Mouse (Mus musculus) left cerebral cortex, adult 8-10 months (tissue): ENCODE measurements around the gene Gpsm2. TPM values are rescaled to one million over a fixed set of nuclear protein-coding genes. Genes with fewer than 3 reads are reported as not detected.
"Not testable (repeated sequence)": the region's sequence is repeated elsewhere in the genome, so short reads cannot be mapped to it uniquely, and the experiment has no call there.

Experiments used
- DNase-seq, 2 experiments: peaks; one replicate each; pipeline ENCODE4 v3.0.0; 2022; ENCODE audit warnings: low spot score in 2 of 2
- total RNA-seq, 4 experiments: library from RNA; stranded (reverse); gene quantifications; 2 replicates each; pipeline ENCODE4 v1.2.4; 2022

Gene Gpsm2
- total RNA-seq, 4 experiments from 2014 or later = 10.5 to 14.6 (median 10.7) TPM

DNA sequence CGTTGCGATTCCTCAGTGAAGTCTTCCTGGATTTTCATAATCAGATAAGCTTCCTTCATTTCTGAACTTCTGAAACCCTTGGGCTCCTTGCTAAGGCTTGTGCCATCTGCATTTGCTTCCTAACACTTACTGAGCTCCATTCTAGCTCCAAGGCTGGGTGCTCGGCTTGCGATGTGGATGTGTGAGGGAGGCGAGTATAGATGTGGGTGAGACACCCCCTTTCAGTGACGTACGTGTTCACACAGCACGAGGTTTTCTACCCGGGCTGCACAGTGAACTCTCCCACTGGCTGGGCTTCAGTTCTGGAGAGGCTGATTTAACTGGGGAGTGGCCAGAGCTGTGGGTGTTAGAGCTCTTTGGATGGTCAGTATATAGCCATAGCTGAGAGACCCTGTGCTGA lies 63.5 kb downstream of the Gpsm2 start:
- no peak for DNase-seq

DNA sequence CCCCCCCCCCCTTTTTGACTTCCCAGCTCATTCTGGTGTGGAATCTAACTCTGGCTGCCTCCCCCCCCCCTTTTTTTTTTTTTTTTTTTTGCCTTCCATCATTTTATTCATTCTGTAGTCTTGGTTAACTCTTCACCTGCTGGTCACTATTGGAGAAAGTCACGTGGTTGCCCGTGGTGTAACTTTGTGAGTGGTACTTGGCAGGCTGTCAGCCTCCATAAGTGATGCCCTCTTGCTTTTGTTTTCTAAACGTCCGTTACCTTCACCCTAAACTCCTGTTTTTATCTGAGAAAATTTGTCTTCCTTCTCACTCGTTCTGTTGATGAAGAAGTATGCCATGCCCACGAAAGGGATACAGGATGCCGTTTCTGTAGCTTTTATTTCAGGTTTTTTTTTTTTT lies 66.6 kb downstream of the Gpsm2 start:
- no peak for DNase-seq

DNA sequence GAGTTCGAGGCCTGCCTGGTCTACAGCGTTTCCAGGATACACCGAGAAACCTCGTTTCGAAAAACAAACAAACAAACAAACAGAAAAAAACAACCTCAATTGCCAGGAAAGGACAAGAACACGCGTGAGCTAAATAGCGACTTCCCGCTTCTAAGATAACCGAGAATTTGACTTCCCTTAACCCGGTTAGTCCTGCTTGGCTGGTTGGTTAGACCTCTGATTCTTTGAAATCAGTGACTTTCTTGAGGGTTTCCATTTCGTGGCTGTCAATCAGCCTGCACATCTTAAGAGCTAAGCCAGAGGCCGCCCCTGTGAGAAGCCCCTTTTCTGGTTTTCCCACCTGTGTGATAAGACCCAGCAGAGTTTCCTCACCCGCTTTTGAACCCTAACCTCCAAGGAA lies 67.5 kb downstream of the Gpsm2 start:
- DNase-seq = no peak

DNA sequence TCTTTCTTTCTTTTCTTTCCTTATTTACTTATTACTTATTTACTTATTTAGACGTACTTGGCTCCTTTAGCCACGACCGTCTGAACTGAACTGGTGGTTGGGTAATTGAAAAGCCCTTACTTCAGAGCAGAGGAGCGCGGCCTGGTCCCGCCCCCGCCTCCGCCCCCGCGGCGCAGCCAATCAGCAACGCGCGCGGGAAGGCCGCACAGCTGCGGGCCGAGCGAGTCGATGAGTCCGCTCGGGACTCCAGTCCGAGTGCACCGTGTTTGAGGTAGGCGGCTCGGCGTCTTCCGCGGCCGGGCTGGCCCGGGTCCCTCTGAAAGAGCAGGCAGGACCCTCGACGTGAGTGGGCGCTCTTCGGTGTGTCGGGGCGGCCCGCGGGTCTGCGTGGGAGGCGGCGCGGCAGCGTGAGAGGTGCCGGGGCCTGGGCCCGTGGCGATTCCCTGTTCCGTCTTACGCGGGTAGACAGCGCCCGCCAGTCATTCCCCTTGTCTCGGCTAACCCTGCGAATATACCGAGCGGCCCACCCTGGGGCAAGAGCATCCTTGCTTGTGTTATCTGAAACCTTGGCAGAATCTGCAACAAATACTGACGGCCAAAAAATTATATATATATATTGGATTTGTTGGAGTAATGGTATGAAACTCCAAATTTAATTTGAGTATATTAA lies 68.3 kb downstream of the Gpsm2 start, which contains the start of gene Clcc1:
Clcc1 (plus strand) TSS at position 204 of the 670 bp plus-strand sequence.
- DNase-seq = peak; percentile 89 to 94

DNA sequence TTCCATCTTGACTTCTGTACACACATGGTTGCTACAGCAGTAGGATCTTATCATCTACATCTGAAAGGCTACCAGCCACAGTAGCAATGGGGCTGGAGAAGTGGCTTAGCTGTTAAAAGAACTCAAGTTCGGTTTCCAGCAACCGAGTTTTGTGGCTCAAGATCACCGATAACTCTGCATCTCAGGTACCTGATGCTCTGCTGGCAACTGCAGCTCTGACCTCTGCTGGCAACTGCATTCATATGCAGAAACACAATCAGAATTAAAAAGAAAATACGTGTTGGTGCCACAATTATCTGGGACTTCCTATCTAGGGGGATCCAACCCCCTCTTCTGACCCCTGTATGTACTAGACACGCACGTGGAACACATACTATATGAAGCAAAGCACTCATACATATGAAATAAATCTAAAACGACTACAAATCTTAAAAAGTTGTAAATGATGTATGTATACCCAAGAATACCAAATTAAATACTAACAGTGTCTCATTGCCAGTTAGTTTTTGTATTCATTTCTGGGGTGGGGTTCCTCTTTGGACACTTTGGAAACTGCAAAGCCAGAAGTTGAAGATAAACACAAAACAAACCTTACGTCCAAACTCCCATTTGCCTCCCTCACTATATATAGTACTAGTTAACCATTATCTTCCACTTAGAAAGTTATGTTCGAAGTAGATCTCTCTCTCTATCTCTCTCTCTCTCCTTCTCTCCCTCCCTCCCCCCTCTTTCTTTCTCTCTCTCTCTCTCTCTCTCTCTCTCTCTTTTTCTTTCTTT lies 69.1 kb downstream of the Gpsm2 start:
- DNase-seq = no peak

DNA sequence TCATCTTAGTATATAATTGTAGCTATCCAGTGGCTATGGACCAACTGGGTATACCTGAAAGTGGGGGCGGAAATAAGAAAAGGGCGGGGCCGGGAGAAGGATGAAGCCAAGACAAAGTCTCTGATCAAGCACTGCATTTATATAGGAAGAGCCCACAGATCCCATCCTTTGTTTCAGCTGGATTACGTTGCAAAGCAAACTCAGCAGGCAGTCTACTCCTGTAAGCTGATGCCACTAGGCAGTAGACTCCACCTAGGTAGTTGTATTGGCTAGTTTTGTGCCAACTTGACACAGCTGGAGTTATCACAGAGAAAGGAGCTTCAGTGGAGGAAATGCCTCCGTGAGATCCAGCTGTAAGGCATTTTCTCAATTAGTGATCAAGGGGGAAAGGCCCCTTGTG lies 74.4 kb downstream of the Gpsm2 start:
- not testable (repeated sequence) for DNase-seq

DNA sequence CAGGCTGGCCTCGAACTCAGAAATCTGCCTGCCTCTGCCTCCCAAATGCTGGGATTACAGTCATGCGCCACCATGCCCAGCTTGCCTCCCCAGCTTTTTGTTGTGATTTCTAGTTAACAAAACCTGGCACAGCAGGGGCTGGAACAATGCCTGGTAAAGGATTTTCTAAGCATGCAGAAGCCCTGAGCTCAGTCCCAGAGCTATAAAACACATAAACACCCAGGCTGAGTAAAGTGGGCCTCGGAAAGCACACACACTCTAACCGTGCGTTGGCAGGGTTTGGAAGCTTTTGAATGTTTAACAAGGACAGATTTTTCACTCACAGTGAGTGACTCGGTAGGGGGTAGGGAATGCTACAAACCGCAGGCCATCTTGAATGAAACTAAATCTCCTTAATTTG lies 76.1 kb downstream of the Gpsm2 start:
- no peak for DNase-seq

DNA sequence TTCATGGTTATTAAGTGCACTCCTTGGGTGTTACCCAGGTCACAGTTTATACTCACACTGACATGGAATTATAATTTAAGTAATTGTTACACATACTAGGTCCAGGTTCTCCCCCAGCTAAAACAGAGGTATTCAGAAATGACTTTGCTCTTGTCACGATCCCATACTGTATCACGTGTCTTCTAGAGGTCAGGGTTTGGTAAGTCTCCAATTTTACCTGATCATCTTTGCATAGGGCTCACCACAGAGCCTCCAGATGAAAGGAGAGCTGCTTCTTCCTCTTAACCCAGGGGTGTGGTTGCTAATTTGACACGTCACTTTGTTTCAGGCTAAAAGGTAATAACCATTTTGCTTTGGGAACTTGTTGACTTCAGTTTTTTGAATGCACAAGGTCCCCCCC lies 77.3 kb downstream of the Gpsm2 start:
- DNase-seq = no peak

DNA sequence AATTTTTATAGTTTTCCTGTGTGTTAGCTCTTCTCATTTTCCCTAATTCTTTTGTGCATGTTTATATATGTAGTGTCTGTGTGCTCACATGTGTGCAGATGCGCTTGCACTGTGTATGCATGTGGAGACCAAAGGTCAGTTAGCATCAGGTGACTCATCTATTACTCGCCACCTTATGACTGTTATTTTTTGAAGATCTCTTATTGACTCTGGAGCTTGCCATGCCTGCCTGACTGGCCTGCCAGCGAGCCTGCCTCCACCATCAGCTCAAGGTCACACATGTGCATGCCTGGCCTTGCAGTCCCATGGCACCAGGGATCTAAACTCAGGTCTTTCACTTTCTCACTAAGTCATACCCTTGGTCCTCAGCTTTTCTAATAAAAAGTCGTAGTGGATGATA lies 81.1 kb downstream of the Gpsm2 start:
- no peak for DNase-seq

DNA sequence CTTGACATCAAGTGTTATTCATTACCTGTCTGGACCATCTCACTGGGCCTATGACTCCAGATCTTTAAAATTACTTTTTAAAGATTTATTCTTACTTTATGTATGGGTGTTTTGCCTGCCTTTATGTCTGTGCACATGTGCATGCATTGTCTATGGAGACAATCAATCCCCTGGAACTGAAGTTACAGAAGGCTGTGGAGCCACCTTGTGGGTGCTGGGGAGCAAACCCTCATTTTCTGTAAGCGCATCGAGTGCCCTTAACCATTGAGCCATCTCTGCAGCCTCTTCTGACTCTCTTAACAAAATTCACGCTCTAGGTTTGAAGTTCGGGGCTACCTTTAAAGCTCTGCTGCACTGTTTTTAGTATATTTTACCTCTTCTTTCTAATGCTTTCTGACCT lies 82.7 kb downstream of the Gpsm2 start:
- no peak for DNase-seq

DNA sequence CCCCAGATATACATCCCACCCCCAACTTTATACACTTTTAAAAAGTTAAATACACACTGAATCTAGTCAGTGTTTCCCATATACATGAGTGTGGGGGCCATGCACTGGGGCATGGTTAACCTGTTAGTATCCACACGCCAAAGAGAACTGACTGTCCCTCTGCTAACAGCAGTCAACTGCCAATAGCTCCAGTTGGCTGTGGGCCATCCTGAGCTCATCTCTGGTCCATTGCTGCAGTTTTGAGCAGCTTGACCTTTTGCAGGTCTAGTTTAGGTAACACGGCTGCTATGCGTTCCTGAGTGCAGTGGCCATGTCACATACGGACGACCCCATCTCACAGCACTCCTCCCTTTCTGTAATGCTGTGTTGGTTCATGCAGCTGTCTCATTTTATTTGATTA lies 87.3 kb downstream of the Gpsm2 start:
- no peak for DNase-seq

Other genes starting within 250 kb of the Gpsm2 start
- 1 to 10 TPM; 2.2 to 3.5 (median 2.7) TPM for gene 1700013F07Rik, start 188.2 kb downstream of the Gpsm2 start, total RNA-seq
- gene 5330417C22Rik, start 185.8 kb downstream of the Gpsm2 start, total RNA-seq = 10 to 100 TPM; 29.3 to 41.9 (median 35.1) TPM
- gene Tmem167b, start 159.8 kb downstream of the Gpsm2 start, total RNA-seq = 10 to 100 TPM; 46.4 to 52.3 (median 48.7) TPM
- gene Taf13, start 150.6 kb downstream of the Gpsm2 start, total RNA-seq = 10 to 100 TPM; 21.8 to 24.8 (median 22.1) TPM
- 100 to 1,000 TPM; 114 to 149 (median 124) TPM for gene Wdr47, start 131.0 kb downstream of the Gpsm2 start, total RNA-seq
- 10 to 100 TPM; 33.7 to 37.9 (median 35.7) TPM for gene Clcc1, start 68.4 kb downstream of the Gpsm2 start, total RNA-seq
- gene Aknad1, start 17.3 kb upstream of the Gpsm2 start, total RNA-seq = not detected
- gene Stxbp3, start 118.2 kb upstream of the Gpsm2 start, total RNA-seq = 10 to 100 TPM; 25.3 to 32.4 (median 28.7) TPM
- gene Fndc7, start 167.7 kb upstream of the Gpsm2 start, total RNA-seq = under 1 TPM; 0.11 to 0.35 (median 0.14) TPM
- gene Prpf38b, start 189.4 kb upstream of the Gpsm2 start, total RNA-seq = 10 to 100 TPM; 34.9 to 45.6 (median 40.1) TPM
- gene Henmt1, start 217.6 kb upstream of the Gpsm2 start, total RNA-seq = 1 to 10 TPM; 2.2 to 4.6 (median 3.5) TPM
- gene Gm9857, start 218.1 kb upstream of the Gpsm2 start, total RNA-seq = not detected